Comparison of ENCODE assay signal across 8 mouse cellular contexts in genomic region chr1:43446731-43447601, GRCm38 (mm10). TPM values are rescaled to one million over a fixed set of nuclear protein-coding genes. Genes with fewer than 3 reads are reported as not detected.
DNase-seq lines count a peak whose midpoint lies in the region; ATAC-seq and TF ChIP-seq lines count a peak whose summit lies in the region.

No protein-coding gene starts in this region.

- peak; percentile 71 for DNase-seq in MN1 (ENCODE audit: low spot score)
- DNase-seq in forebrain, embryonic 14.5 days (ENCODE audit: low spot score) = peak; percentile 51
- peak; percentile 49 for DNase-seq in limb, embryonic 14.5 days (ENCODE audit: low spot score)
- DNase-seq in splenic B cell, adult 2 months (ENCODE audit: low read depth, low spot score) = peak; percentile 22
- no peak for DNase-seq in frontal cortex, postnatal 14 days (ENCODE audit: low spot score in 2 of 2)

- H3K9me3 ChIP-seq in forebrain, embryonic 14.5 days (replicated peaks; ENCODE audit: control insufficient read depth, low read length) = no peaks in the 10 kb centered on the region
- H3K9me3 ChIP-seq in hindbrain, embryonic 12.5 days (replicated peaks) = no peaks in the 10 kb centered on the region
- no peaks in the 10 kb centered on the region for H3K9me3 ChIP-seq in limb, embryonic 14.5 days (ENCODE audit: control insufficient read depth, low read length)
- H3K9me3 ChIP-seq in midbrain, embryonic 12.5 days = no peaks in the 10 kb centered on the region

- peak overlapping the region; percentile 96 for H3K4me3 ChIP-seq in forebrain, embryonic 14.5 days (ENCODE audit: low read depth, low read length)
- peak overlapping the region; percentile 98 for H3K4me3 ChIP-seq in hindbrain, embryonic 12.5 days
- H3K4me3 ChIP-seq in limb, embryonic 14.5 days (replicated peaks; ENCODE audit: low read length) = peak overlapping the region; percentile 97
- peak overlapping the region; percentile 92 for H3K4me3 ChIP-seq in midbrain, embryonic 12.5 days

- H3K4me2 ChIP-seq in forebrain, embryonic 14.5 days (ENCODE audit: low read length) = peak overlapping the region; percentile 82
- H3K4me2 ChIP-seq in hindbrain, embryonic 12.5 days (replicated peaks) = peak overlapping the region; percentile 92
- peak overlapping the region; percentile 91 for H3K4me2 ChIP-seq in limb, embryonic 14.5 days (replicated peaks; ENCODE audit: low read depth, low read length, severe bottlenecking)
- peak overlapping the region; percentile 90 for H3K4me2 ChIP-seq in midbrain, embryonic 12.5 days (replicated peaks)

- H3K27me3 ChIP-seq in forebrain, embryonic 14.5 days (replicated peaks; ENCODE audit: control insufficient read depth, insufficient read depth, low read length) = no peaks in the 10 kb centered on the region
- no peaks in the 10 kb centered on the region for H3K27me3 ChIP-seq in hindbrain, embryonic 12.5 days
- H3K27me3 ChIP-seq in limb, embryonic 14.5 days (ENCODE audit: control insufficient read depth, insufficient read depth, low read length) = no peaks in the 10 kb centered on the region
- no peaks in the 10 kb centered on the region; the same call in 1 of the 2 replicates for H3K27me3 ChIP-seq in midbrain, embryonic 12.5 days
- H3K27me3 ChIP-seq in splenic B cell, adult 2 months (ENCODE audit: control insufficient read depth, insufficient read depth, low read length, poor library complexity, severe bottlenecking) = no peaks in the 10 kb centered on the region

- ATAC-seq in cerebellum, adult (ENCODE audit: insufficient number of reproducible peaks, low FRiP score, low TSS enrichment) = peak; percentile 46
- no peak for ATAC-seq in forebrain, embryonic 14.5 days
- 0 out of 2 replicates have a peak, but pooled peaks have one; percentile 0 for ATAC-seq in hindbrain, embryonic 12.5 days (ENCODE audit: low FRiP score)
- no peak for ATAC-seq in limb, embryonic 14.5 days (ENCODE audit: low FRiP score, low read depth)
- no peak for ATAC-seq in midbrain, embryonic 12.5 days (ENCODE audit: low FRiP score, low read depth)

- H3K36me3 ChIP-seq in forebrain, embryonic 14.5 days (ENCODE audit: control insufficient read depth, insufficient read depth, low read length) = no peaks in the 10 kb centered on the region
- no peaks in the 10 kb centered on the region for H3K36me3 ChIP-seq in hindbrain, embryonic 12.5 days
- H3K36me3 ChIP-seq in limb, embryonic 14.5 days (ENCODE audit: control insufficient read depth, insufficient read depth, low read length) = no peaks in the 10 kb centered on the region
- no peaks in the 10 kb centered on the region for H3K36me3 ChIP-seq in midbrain, embryonic 12.5 days
- H3K36me3 ChIP-seq in splenic B cell, adult 2 months (ENCODE audit: control insufficient read depth, insufficient read depth, low read length, poor library complexity, severe bottlenecking) = no peaks in the 10 kb centered on the region

- WGBS in forebrain, embryonic 14.5 days = 24% methylated on average over 16 of the region's 16 CpGs
- 21% methylated on average over 16 of the region's 16 CpGs for WGBS in hindbrain, embryonic 12.5 days
- 8% methylated on average over 16 of the region's 16 CpGs for WGBS in limb, embryonic 14.5 days
- 24% methylated on average over 16 of the region's 16 CpGs for WGBS in midbrain, embryonic 12.5 days

- H3K9ac ChIP-seq in forebrain, embryonic 14.5 days (ENCODE audit: low read length) = peak overlapping the region; percentile 98
- peak overlapping the region; percentile 96 for H3K9ac ChIP-seq in hindbrain, embryonic 12.5 days
- H3K9ac ChIP-seq in limb, embryonic 14.5 days (ENCODE audit: low read depth, low read length, severe bottlenecking) = peak overlapping the region; percentile 97
- peak overlapping the region; percentile 97 for H3K9ac ChIP-seq in midbrain, embryonic 12.5 days (replicated peaks)

- H3K4me1 ChIP-seq in forebrain, embryonic 14.5 days (ENCODE audit: control insufficient read depth, insufficient read depth, low read length) = peaks cover 21% of the 10 kb centered on the region
- peaks cover 26% of the 10 kb centered on the region for H3K4me1 ChIP-seq in hindbrain, embryonic 12.5 days
- peaks cover 18% of the 10 kb centered on the region for H3K4me1 ChIP-seq in limb, embryonic 14.5 days (ENCODE audit: control insufficient read depth, insufficient read depth, low read length)
- H3K4me1 ChIP-seq in midbrain, embryonic 12.5 days = peaks cover 29% of the 10 kb centered on the region

- H3K27ac ChIP-seq in forebrain, embryonic 14.5 days (ENCODE audit: low read depth, low read length) = peak overlapping the region; percentile 91
- peak overlapping the region; percentile 96 for H3K27ac ChIP-seq in hindbrain, embryonic 12.5 days
- H3K27ac ChIP-seq in limb, embryonic 14.5 days (replicated peaks; ENCODE audit: low read depth, low read length) = peak overlapping the region; percentile 95
- peak overlapping the region; percentile 86 for H3K27ac ChIP-seq in midbrain, embryonic 12.5 days (replicated peaks)

- TF ChIP-seq POLR2A in limb, embryonic 14.5 days (IDR thresholded peaks at IDR 0.05; ENCODE audit: borderline replicate concordance, extremely low read depth, insufficient read depth, insufficient read length) = no peak

RNA-seq across cellular contexts. Expression of gene Nck2, which starts 2.6 kb away (rescaled TPM):
- 37.4 and 44.5 TPM in 2 replicates for polyA plus RNA-seq in forebrain, embryonic 14.5 days (2014; fragmentation: Nextera tagmentation; extraction: Ambion mirVana)
- polyA plus RNA-seq in hindbrain, embryonic 12.5 days (2016; fragmentation: Nextera tagmentation; extraction: Ambion mirVana) = 53.8 and 54.4 TPM in 2 replicates
- 43.3 and 48.6 TPM in 2 replicates for polyA plus RNA-seq in limb, embryonic 14.5 days (2012; rRNA removed)
- 38.8 and 44.8 TPM in 2 replicates for polyA plus RNA-seq in limb, embryonic 14.5 days (2014; fragmentation: Nextera tagmentation; extraction: Ambion mirVana)
- polyA plus RNA-seq in midbrain, embryonic 12.5 days (2016; fragmentation: Nextera tagmentation; extraction: Ambion mirVana) = 41.8 and 44.1 TPM in 2 replicates

Comparison
In these comparisons a context has a peak if more than half of its experiments do, and no peak if none do; other contexts are left out.
1. DNase-seq: peak in MN1 (single experiment), forebrain, embryonic 14.5 days (single experiment), limb, embryonic 14.5 days (single experiment) and splenic B cell, adult 2 months (single experiment); none in frontal cortex, postnatal 14 days (0 of 2).
2. ATAC-seq: peak in cerebellum, adult (single experiment) and hindbrain, embryonic 12.5 days (single experiment); none in forebrain, embryonic 14.5 days (single experiment), limb, embryonic 14.5 days (single experiment) and midbrain, embryonic 12.5 days (single experiment).
3. Peak in every context shown above with its lines, with median percentiles within 50 percentile points of each other: H3K27ac ChIP-seq, H3K4me2 ChIP-seq, H3K4me3 ChIP-seq and H3K9ac ChIP-seq.